Mouse (Mus musculus) bone marrow, adult 2 months (tissue): ENCODE measurements around the gene Dus2.

Source experiments
- CTCF ChIP-seq: fragments of 200-500 bp; IDR thresholded peaks from 2 replicates; pipeline ENCODE4 v1.5.1; 2011; ENCODE audit warnings: low read length, control low read depth; ENCODE audit not compliant: control insufficient read depth, insufficient read depth
- POLR2A ChIP-seq: fragments of 200-500 bp; IDR thresholded peaks from 2 replicates; pipeline ENCODE4 v1.6.1; 2011; ENCODE audit warnings: low read depth, mild to moderate bottlenecking, control low read depth, low read length, borderline replicate concordance; ENCODE audit not compliant: control insufficient read depth

DNA sequence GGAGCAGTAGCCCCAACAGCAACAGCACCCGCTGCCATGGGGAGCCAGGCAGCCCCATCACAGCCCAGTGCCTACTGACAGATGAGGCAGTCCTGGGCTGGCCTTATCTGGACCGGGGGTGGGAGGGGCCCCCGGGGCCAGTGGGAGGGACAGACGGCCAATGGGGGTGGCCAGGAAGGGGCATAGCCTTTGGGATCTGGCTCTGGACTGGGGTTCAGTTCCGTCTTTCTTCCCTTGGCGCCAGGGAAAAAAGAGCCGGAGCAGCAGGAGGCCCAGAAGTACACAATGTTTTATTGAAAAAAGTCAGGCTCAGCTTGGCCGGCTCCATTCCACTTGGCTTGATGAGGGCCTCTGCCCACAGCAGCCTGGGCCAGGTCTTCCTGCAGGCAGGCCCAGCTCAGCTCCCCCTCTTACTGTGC lies 47.8 kb upstream of the Dus2 start, which contains the start of gene Lcat:
- TF ChIP-seq CTCF, result no peak
- TF ChIP-seq POLR2A, result no peak
